Mouse (Mus musculus): Measurements from ENCODE around the gene Zfp580.
"Not testable (repeated sequence)": the region's sequence is repeated elsewhere in the genome, so short reads cannot be mapped to it uniquely, and the experiment has no call there.

GRCm38 (mm10) chr7:5079365-5080009 is 28.1 kb downstream of the Zfp580 start:
- not testable (repeated sequence) for TF ChIP-seq CTCF (IDR thresholded peaks at IDR 0.05; ENCODE audit: low read depth, low read length); GATA1 (IDR thresholded peaks at IDR 0.05; ENCODE audit: borderline replicate concordance, low read length); POLR2AphosphoS5 (IDR thresholded peaks at IDR 0.05; ENCODE audit: insufficient replicate concordance, low read depth, low read length); TAL1 (conservative IDR thresholded peaks at IDR 0.05; ENCODE audit: low read depth, low read length)
